Mouse (Mus musculus): ENCODE measurements around the gene Lsg1.

GRCm38 (mm10) chr16:30575815-30576214 lies 11.6 kb downstream of the Lsg1 start:
- TF ChIP-seq CTCF (IDR thresholded peaks at IDR 0.05; ENCODE audit: extremely low read depth, insufficient read length, insufficient replicate concordance, low read depth, low read length) (no peak), POLR2A (IDR thresholded peaks at IDR 0.05; ENCODE audit: low read depth, low read length) (no peak)
